Mouse (Mus musculus): Measurements from ENCODE around the gene Cox19.

Gene Cox19

DNA sequence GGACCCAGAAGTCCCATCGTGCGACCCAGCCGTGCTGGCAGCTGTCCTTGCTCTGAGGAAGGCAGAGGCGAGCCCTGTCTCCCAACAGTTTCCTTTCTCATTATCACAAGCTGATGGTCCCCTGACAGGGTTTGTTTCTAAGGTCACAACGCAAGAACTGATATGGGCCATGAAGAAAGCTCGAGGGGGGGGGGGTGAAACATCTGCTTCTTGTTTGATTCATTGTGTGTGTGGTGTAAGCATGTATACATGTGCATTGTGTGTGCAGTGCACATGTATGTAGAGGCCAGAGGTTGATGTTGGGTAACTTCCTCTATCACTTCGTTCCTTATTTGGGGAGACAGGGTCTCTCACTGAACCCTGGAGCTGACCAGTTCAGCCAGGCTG lies 23.6 kb downstream of the Cox19 start:
- DNase-seq (ENCODE audit: low spot score): no peak

DNA sequence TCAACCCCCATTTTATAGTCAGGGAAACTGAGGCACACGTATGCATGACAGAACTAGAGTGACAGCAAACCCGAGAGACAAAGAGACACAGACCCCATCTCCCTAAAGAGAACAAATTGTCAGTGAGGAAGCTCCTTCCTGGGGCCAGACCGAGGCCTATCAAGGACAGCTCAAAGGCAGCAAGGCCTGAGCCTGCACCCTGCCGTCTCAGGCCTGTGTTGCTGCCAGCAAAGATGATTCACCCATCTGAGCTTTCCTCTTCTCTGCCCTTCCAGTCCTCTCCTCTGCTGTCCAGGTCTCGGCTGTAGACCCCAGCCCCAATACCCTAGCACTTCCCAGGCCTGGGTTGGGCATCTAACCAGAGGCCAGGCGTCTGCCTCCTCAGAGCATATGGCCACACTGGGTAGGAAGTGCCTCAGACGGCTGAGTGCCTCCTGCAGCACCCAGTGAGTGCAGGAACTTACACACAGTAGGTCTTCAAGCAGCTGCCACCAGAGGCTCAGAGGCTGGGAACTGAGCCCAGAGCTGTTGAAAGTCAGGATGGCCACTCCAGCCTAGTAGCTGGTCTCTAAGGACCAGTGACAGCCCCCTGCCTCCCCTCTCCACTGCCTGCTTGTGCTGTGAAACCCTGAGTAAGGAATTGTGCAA lies 24.1 kb downstream of the Cox19 start:
- DNase-seq (ENCODE audit: low spot score): no peak

GRCm38 (mm10) chr5:139326111-139326696 lies 25.0 kb downstream of the Cox19 start:
- DNase-seq (ENCODE audit: low spot score): no peak

GRCm38 (mm10) chr5:139325395-139325966 lies 25.7 kb downstream of the Cox19 start, which contains the start of gene Adap1:
Adap1 (minus strand) TSS chr5:139325622.
- DNase-seq (ENCODE audit: low spot score): peak; percentile 71

DNA sequence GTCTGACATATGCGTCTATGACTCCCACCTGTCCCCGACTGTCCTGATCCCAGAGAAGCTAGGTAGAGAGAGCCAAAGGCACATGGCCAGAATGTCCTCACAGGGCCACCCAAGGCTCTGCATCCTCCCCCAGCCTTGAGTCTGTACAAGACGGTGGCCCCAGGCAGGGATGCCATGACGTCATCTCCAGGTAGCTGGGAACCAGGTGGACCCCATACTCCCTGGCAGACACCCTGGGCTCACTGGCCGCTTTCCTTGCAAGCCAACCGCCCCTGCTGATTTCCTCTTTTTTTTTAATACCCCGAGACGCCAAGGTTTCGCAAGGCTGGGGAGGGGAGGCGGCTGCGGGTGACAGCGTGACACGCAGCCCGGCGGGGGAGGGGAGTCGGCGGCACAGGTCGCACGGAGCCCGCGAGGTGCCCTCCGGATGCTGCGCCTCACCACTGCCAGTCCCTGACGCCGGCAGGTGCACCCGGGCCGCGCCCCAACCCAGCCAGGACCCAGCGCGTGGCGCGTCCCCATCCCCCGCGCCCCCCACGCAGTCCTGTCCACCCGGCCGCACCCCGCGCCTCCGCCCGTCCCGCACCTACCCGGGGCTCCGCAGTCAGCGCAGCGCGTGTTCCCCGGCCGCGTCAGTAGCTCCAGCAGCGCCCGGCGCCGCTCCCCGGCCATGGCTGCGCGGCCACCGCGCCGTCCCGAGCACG lies 26.4 kb downstream of the Cox19 start:
- DNase-seq (ENCODE audit: low spot score): peak; percentile 68

DNA sequence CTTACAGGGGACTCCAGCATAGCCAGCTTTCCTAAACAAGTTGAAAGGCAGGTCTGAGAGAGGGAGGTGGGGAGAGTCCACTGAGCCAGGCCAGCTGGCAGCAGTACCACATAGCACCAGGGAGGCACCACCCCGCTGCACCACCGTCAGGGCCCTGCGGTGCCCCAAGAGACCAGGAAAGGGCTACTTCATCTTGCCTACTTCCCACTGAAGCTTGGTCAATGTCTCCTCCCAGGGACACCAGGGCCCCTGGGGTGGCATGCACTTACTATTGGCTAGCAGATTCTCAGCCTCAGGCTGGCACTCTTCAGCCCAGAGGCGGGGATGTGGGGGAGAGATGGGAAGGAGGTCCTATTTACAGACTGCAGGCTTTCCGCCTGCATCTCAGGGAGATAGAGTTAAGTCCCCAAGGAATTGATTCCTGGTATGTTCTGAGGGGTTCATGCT lies 27.1 kb downstream of the Cox19 start:
- peak; percentile 38 for DNase-seq (ENCODE audit: low spot score)

GRCm38 (mm10) chr5:139323260-139323924 lies 27.8 kb downstream of the Cox19 start:
- peak; percentile 67 for DNase-seq (ENCODE audit: low spot score)

- no peak for DNase-seq (ENCODE audit: low spot score)
Measured at GRCm38 (mm10) chr5:139321331-139321730, 29.9 kb downstream of the Cox19 start.

- no peak for DNase-seq (ENCODE audit: low spot score)
Measured at GRCm38 (mm10) chr5:139320424-139320823, 30.8 kb downstream of the Cox19 start.

GRCm38 (mm10) chr5:139317751-139318504 lies 33.3 kb downstream of the Cox19 start:
- DNase-seq (ENCODE audit: low spot score): peak; percentile 68

- DNase-seq (ENCODE audit: low spot score): no peak
Measured at GRCm38 (mm10) chr5:139316982-139317675, 34.1 kb downstream of the Cox19 start.

GRCm38 (mm10) chr5:139314941-139315642 lies 36.1 kb downstream of the Cox19 start:
- no peak for DNase-seq (ENCODE audit: low spot score)

DNA sequence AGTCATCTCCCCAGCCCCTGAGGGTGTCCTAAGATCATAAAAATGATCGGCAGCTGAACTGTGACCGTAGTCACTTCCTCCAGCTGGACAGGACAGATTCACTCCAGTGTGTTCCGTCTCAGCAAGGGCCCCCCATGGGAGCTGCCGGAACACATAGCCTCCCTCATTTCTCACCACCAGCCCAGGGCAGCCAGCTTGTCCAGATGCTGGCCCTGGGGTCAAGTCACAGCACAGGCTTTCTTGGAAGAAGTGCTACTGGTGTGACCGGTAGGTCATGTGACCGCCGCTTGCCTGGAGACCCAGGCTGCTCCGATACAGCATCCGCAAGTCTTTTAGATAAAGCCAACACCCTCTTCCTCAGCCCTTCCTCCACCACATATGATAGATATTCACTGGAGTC lies 37.7 kb downstream of the Cox19 start:
- no peak for DNase-seq (ENCODE audit: low spot score)

GRCm38 (mm10) chr5:139311822-139312221 lies 39.4 kb downstream of the Cox19 start:
- DNase-seq (ENCODE audit: low spot score): no peak

GRCm38 (mm10) chr5:139310477-139310876 lies 40.7 kb downstream of the Cox19 start:
- DNase-seq (ENCODE audit: low spot score): no peak

GRCm38 (mm10) chr5:139309946-139310345 lies 41.3 kb downstream of the Cox19 start:
- DNase-seq (ENCODE audit: low spot score): no peak

DNA sequence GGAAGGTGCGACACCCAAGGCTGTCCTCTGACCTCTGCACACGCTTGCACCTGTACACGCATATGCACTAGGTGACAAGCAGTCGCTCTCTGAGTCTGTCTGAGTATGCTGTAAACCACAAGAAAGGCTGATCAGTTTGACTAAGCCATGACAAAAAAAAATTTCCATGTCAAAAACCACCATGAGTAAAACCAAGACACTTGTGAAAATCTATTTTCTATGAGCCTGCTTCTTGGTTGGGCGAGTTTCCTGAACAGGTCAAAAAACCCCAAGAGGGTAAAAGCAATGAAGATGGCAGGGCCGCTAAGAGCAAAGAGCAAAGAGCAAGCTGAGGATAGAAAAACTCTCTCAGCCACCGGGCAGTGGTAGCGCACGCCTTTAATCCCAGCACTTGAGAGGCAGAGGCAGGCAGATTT lies 47.6 kb downstream of the Cox19 start:
- no peak for DNase-seq (ENCODE audit: low spot score)

DNA sequence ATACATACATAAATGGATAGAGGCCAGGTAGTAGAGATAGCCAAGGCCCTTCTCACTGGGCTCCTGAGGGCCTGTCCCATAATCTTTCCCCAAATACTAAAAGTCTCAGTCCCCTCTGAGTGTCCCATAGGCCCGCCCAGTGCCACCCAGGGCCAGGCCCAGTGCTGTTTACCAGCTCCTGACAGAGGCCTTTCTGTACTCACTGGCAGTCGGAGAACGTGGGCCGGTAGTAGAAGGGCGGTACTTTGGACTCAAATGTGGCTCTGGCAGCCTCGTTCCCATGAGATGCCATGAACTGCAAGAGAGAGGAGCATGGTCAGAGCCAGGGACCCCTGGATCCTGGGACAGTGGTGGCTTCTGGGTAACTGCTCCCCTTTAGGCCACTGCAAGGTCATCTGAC lies 49.1 kb downstream of the Cox19 start:
- DNase-seq (ENCODE audit: low spot score): peak; percentile 68

GRCm38 (mm10) chr5:139297745-139298144 lies 53.5 kb downstream of the Cox19 start:
- no peak for DNase-seq (ENCODE audit: low spot score)

- no peak for DNase-seq (ENCODE audit: low spot score)
Measured at GRCm38 (mm10) chr5:139297092-139297491, 54.1 kb downstream of the Cox19 start.

Measured in layer of hippocampus, adult 11-12 months (tissue).